Mouse (Mus musculus) c-Kit-negative CD71-positive TER-119-positive erythroid progenitor cells, embryonic 14.5 days (primary cell): ENCODE results near the gene Utrn.

Experiments used
- DNase-seq: peaks from one replicate; pipeline ENCODE4 v3.0.0-alpha.2; 2013; ENCODE audit warnings: low read depth, low spot score

The Utrn gene

DNA sequence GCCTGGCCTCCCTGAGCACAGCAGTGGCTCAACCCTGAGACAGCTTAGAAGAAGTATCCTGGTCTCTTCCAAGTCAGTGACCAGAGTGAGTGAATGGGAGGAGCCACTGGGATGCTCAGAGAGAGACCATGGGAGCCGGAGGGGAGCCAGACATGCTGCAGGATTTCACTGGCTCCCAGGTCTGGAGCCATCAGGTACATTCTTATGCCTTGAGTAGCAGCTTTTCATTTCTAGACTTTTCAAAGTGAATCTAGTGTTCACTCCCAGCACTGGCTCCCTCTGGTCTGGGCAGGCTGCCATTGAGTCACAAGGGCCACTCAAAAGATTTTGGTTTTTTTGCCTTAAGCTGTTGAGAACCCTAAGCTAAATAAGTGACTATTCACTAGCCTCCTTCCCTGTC, 31.5 kb downstream of the Utrn start:
- no peak for DNase-seq

DNA sequence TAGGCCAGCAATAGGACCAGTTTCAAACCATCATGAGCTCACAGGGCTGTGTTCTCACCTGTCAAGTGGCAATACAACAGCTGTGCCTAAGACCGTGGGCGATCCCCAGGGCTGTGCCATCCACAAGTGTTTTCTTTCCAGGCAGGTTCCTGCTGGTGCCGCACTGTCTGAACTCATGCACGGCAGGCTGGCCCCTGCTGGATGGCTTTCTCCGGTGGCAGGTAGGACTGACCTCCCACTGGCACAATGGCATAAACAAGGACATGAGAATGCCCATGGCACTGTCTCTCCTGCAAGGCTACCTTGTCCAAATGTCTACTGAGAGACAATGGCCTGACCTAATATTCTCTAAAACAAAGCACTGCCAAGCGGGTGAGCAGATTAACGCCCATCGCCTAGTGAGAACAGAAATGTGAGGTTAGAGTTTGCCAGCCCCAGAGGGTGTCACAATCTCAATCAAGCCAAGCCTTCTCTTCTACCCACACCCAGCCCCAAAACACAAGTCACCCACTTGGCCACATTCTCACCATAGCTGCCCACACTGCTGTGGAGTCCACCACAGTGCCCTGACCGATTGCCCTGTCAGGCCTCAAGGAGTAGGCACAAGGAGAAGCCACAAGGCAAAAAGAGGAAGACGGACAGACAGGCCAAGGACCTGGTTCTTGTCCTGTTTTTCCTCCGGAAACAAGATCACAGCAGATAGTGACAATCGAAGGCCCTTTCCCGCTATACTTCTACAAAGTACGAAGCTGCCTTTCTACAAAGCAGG, 32.9 kb downstream of the Utrn start:
- DNase-seq = no peak

DNA sequence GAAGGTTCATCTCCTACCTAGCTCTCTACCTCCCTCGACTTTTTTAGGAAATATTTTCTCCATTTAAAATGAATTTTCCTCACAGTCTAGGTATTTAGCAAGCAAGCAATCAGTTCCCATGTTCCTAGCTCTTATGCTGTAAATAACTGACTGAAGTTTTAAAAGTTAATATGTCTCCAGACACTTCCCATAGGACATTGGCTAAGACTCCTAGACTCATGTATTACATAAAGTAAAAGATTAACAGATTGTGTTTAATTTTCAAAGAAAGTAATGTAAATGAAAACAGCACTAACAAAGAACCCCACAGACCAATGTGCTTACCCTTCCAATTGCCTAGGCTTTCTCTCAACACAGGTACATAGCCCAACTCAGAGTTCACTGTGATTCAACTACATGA, 35.0 kb downstream of the Utrn start:
- DNase-seq = no peak

DNA sequence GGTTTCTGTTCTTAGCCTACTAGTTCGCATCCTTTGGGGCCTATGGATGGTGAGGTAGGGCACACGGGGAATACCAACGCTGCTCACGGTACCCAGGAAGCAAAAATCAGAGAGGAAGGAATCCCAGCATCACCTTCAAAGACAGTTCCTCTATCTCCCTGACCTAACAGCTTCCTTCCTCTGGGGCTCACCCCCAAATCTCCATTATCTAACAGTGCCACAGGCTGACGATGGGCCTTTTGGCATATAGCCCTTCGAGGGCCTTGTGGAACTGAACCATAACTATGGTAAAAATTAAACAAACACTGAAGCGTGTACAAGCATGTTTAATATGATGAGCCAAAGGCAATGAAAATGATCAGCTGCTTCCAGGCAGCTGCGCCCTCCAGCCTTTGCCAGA, 37.0 kb downstream of the Utrn start:
- no peak for DNase-seq

DNA sequence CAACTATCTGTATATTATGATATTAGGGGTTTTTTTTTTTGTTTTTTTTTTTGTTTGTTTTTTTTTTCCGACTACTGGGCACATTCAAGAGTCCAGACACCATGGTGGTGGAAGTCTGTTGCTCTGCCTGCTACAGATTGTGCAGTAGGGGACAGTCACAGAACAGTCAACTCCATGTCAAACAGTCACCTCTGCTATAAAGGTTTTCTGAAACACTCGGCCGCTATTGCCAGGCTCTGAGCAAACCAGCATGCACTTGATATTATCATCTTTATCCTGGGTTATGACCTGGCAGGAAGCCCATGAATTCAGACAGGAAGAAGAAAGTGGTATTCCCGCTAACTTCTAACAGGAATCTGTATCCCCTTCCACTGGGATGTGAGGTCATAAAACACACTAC, 41.4 kb downstream of the Utrn start:
- DNase-seq = no peak

DNA sequence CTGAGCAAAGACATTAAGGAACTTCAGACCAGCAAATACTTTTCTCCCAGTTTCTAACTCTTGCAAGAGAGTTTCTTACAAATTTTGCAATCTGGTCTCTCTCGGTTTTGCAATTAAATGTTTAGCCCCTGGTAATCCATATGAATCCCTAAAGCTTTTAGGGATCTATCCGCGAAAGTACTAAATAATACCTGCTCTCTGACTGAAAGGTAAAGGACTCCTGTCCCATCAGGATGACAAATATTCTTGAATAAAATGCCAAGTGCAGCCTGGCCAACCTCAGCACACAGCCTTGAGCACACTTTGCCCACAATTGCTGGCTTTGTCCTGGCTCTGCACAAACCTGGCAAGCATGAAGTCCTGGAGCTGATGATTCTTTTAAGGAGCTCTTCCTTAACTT, 41.9 kb downstream of the Utrn start:
- DNase-seq = no peak

DNA sequence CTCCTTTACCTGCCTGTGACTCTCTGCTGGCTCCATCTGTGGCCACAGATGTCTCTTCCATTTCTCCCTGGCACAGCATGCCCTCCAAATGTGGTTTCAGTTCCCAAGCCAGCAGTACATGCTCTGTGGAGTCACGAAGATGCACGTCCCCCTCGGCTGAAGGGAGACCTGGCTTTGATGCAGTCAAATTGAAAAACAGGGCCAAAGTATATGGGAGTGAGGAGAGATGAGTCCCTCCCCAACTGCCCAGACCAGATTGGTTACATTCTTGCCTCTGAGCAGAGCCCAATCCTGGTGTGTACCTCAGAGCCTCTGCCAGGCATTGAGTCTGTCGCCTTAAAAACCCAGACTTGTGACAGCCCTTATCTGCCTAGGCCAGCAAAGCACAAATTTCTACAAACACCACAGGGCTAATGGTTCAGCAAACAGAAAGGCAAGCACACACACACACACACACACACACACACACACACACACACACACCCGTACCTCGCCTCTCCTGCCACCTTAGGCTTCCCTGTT, 42.3 kb downstream of the Utrn start:
- DNase-seq = no peak

DNA sequence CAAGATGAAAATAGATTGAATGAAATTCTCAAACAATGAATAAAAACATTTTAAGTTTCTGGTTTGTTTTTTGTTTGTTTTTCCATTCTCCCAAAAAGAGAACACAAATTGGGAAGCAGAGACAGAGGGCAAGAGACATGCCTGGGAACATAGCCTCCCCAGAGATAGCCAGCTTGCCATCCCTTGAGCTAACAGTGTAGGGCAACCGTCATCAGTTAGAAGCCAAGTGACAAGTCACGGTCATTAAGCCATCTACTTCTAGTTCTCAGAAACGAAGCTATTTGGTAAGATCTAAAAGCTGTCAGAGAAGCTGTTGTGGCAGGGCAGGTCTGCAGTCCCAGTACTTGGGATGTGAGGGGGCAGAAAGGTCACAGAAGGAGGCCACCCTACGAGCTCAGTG, 44.8 kb downstream of the Utrn start:
- no peak for DNase-seq

DNA sequence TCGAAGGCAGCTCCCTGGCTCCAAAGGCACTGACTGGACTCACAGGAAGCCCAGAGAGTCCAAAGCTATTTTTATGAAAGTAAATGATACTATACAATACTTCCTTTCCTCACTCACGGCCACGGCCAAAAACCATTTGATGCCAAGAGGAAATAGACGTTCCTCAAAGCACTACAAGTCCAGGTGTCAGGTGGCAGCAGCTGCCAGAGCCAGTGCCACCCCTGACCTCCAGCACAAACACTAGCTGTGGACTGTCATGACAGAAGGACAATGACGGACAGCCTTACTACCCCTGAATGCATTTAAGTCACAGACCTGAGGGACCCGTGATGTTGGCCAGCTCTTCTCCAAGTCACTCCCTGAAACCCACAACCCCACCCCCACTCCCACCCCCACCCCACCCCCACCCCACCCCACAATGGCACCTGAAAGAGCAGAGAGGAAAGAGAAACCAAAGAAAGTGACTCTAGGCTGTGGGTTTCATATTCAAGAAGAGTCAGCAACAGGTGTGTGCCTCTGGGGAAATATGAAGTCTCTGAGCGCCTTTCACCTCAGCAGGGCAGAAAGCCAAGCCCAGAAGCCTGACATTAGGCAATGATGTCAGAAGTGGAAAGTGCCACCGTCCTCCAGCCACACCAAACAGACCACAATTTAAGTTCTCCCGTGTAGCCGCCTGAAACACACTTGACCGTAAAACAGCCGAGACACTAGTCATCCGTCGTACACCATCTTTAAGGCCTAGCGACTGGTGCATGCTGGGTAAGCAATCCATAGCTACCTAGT, 45.5 kb downstream of the Utrn start:
- no peak for DNase-seq

DNA sequence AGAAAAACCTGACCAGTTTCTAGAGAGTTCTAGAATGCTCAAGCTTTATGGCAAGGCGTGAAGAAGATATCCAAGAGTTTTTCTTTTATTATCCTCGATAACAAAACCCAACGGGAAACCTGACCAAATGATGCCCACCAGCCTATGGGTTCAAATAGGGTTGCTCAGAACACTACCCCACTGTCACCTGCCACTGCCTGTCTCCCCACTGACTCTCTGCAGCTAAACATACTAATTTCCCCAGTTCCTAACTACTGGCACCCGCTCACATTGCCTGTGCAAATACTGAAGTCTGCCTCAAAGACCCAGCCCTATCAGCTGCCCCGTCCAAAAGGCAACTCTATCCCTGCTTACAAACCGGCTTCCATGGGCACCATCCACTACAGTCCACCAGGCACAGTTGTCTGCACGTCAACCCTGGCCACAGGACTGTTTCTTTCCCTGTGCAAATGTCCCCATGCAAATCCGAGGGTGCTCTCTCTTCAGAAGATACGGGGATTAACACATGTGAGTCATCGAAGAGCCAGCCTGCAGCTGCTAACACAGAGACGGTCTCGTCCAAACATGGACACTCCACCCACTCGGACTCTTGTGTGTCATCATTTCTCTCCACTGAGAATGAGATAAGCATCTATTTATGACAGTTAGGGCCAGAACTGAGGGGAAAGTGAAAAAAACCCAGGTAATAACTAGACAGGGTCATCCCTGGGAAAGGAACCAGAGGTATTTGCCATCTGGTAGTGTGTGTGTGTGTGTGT, 48.0 kb downstream of the Utrn start:
- no peak for DNase-seq

DNA sequence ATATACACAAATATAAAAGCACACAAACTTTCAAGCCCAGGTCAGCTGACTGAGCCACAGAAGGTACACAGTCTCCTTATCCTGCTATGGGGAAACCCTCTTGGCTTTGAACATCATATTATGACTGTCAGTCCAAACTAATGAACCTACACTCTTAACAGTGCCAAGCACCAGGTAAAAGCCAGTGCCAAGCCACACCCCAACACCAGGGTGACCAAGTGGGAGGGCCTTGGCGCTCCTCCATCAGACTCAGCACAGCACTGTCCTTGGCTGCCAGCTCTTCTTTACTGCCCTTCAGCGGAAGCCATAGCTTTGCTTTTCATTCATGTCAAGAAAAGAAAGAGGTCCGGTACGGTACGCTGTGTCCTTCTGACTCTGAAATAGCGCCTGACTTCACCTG, 51.8 kb downstream of the Utrn start:
- DNase-seq = no peak

DNA sequence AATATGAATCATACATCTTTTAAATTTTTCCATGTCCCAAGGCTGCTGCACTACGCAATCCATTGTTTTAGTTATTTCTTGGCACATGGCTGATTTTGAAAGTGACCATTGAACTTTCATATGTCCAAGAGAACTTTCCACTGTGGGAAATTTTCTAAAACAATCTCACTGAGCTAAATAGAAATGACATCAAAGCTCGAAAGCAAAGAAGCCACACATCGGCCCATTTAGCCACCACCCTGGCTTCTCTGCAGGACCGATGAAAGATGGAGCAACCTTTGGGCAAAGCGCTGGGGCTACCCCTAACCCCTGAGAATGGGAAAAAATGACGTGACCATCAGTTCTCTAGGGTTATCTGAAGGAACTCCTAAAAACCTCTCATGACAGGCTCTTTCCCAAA, 52.6 kb downstream of the Utrn start:
- no peak for DNase-seq

DNA sequence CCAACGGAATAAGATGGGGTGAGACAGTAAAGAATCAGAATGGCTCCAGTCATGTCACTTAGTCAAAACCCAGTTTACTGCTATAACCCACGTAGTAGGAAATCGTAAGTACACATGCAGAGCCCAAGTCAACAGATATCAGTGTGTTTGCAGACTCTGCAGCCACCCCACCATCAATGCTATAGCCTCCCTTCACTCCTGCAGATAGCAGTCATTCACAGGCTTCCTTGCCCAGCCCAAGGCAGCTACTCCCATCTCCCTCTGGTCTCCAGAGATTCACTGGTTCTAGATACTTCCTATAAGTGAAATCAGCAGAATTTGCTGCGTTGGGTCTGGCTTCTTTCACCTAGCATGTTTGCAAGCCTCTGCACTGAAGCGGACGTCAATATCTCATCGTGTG, 54.8 kb downstream of the Utrn start:
- DNase-seq = no peak

DNA sequence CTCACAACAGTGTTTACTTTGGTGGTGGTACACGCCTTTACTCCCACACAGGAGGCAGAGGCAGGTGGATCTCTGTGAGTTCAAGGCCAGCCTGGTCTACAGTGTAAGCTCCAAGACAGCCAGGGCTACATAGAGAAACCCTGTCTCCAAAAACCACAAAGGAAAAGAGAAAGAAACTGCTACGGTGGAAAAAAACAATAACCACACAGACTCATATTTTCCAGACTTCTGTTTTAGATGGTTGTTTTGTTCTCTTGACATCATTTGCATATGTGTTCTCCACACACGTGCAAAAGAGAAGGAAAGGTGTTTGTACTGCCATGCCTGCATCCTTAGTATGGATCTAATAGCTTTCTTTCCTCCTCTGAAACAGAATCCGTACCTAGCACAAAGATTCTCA, 55.3 kb downstream of the Utrn start:
- DNase-seq = no peak

DNA sequence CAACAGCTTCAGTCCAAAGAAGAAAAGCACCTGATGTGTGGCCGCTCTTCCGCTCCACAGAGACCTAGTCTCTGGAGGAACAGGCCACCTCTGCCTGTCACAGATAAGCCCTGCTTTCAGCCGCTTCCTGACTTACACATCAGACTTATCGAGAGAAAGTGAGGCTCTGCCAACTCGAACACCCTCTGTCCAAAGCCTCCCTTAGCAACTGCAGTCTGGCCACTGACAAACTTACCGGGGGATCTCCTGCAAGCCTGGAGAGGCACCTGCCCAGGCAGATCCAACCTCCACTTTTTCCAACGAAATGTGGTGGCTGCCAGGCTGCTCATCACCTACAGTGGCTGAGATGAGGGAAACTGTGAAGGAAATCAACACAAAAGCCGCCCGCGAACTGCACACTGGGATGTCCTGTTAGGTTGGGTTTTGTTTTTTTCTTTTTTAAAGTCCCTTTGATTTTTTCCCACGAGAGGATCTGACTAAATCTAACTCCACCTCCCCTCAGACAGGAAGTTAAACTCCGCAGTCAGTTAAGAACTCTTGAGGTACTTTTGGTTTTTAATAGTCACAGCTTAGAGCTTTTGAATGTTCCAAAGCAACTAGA, 55.9 kb downstream of the Utrn start:
- DNase-seq = no peak

DNA sequence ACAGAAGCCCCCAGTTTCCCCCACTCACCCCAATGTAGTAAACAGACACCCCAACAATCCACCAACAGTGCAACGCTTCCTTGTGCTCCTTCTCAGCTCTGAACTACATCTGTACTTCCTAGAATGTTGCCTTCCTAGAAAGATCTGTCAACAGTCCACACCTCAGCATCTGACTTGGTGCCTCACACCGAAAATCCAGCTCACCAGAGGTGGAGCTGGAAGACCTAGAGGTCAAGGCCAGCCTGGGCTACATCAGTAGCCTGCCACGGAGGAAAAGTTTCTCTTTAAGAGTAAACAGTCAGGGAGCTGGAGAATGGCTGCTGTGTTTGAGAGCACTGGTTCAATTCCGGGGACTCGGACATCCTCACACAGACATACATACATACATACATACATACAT, 56.5 kb downstream of the Utrn start:
- DNase-seq = no peak

DNA sequence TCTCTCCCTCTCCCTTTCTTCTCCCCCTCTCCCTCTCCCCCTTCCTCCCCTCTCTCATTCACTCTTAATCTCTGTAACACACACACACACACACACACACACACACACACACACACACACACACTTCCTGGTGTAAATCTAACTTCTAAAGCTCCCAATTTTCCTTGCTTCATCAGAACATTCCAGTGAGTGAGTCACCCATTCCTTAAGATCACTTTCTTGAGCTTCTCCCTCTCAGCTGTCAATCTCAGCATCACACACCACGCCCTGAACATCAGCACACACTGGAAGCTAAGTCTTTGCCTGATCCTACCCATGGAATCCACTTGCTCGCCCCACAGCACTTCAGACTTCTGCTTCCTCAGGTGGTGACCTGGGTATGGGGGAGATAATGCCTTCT, 58.3 kb downstream of the Utrn start:
- DNase-seq = no peak

DNA sequence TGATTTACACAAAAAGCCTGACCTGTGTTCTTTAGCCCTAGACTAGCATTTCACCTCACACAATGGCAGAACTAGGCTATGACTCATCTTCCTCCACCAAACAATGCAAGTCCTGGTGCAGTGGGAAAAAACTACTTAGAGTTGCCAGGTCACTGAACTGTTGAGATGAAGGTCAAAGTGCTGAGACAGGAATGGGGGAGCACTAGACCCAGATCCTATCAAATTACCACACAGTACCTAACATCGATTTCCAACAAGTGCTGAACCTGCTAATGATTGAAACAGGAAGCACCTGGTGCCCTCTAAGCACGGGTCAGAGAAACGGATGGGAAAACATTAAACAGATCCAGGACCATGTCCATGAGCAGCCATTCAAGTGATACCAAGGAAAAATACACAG, 59.5 kb downstream of the Utrn start:
- DNase-seq = no peak

DNA sequence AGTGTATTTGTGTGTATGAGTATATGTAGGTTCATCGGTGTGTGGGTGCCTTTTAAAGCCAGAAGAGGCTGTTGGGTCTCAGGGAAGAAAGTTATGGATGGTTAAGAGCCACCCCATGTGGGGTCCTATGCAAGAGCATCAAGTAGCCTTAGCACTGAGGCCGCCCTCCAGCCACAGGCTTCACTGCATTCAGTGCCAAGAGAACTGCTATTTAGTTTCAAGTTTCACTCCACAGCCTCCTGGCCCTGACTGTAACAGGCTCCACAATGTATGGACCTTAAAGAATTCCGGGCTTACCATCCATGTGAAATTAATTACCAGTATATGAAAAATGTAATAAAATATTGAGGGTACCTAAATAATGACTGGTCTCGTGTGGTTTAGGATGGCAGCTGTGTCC, 60.7 kb downstream of the Utrn start:
- no peak for DNase-seq

DNA sequence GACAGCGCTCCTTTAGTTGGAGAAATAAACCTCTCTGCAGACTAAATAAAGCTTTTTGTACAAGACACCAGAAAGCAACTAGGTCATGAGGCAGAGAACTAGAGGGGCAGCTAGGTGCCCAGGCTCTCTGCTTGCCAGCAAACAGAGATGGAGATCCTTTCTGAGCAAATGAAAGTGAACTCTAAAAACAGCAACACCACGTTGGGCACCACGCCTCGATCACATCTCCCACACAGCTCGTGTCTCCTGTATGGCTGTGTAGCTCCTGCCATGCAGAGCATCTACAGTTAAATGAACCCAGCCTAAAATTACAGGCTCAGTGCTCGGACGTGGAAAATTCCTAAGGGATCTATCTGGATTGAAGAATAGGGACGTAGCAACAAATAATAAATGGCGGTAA, 61.5 kb downstream of the Utrn start:
- DNase-seq = no peak

DNA sequence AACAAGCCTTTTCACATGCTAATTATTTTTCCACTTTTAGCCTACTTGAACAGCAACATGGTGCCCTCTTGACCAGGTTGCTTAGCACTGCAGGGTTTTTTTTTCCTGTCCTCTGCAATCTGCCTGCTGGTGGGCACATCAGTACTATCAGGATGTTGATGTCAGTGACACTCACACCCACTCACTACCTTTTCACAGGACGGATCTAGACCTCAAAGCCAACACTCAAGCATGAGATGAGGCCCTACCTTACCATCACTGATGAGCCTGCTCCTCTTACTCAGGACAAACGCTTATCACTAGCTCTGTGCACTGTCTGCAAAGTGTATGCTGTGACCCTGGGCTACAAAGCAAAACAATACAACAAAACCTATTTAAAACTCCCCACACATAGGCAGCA, 63.3 kb downstream of the Utrn start:
- no peak for DNase-seq

DNA sequence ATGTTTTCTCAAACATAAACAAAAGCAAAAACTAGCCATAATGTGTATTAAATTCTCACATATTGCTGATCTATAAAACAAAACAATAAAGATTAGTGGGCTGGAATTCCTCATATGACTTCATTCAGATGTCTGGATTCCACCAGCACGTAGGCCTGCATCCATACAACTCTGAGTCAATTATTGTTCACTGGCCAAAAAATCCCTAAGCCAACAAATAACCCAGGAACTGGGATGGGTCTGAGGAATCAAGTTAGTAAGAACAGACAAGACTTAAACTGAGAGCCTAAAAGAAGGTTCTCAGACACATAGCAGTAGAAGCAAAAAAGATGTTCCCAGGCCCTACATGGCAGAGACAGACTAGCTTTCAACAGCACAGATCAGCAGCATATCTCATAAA, 65.2 kb downstream of the Utrn start:
- no peak for DNase-seq
